Mouse (Mus musculus) inflammation-experienced regulatory T-cells, adult 6 months (primary cell): ENCODE data around the gene Zfp626. TPM values are rescaled to one million over a fixed set of nuclear protein-coding genes. Genes with fewer than 3 reads are reported as not detected.
"Not testable (repeated sequence)": the region's sequence is repeated elsewhere in the genome, so short reads cannot be mapped to it uniquely, and the experiment has no call there.

Experiments
- ATAC-seq: one replicate; pipeline ENCODE4 v1.8.0; 2017
- polyA plus RNA-seq, 3 experiments: library from polyadenylated mRNA; unstranded; fragments of 100-300 nt; shearing (Covaris generic); gene quantifications; one replicate each; pipeline ENCODE4 v1.2.1; 2017

The Zfp626 gene
- 1 to 10 TPM; 6.0 to 9.0 (median 6.5) TPM for polyA plus RNA-seq

DNA sequence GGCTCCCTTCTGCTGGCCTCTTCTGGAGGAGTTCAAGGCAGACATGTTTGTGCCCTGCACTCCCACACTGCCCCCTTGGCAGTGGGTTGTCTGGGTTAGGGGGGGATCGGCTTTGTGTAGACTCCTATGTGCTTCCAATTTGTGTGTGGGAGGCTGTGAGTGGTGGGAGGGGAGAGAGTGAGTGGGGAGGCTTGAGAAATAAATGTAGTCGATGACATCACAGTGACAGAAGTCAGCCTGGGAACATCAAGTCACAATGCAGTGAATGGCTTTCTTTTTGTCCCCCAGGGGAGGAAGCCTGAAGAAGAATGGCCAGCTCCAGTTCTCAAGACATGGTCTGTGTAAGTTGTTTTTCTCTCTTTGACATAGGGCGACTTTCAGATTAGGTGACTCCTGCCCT, at the start of gene Zfp626:
TSS of gene Zfp626 (plus strand) at position 301 of the 400 bp plus-strand sequence.
- not testable (repeated sequence) for ATAC-seq

DNA sequence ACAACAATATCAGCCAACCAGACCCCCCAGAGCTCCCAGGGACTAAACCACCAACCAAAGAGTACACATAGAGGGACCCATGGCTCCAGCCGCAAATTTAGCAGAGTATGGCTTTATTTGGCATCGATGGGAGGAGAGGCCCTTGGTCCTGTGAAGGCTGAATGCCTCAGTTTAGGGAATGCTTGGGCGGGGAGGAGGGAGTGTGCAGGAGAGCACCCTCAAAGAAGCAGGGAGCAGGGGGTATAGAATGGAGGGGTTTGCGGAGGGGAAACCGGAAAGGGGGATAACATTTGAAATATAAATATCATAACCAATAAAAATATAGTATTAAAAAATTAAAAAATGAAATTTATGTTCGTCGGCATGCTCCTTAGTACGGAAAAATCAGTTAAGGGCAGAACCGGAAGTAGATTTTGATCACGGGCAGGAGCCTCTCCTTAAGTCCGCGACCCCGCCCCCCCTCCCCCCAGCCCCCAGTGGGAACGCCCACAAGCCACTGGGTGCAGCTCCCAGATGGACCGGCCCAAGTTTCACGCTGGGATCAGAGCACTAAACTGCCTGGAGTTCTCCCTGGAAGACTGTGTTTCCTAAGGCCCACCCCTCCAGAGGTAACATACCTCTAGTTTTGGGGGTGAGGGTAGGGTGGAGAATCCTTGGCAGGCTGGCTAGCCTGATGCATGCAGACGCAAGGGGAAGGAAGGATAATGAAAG, 41.7 kb upstream of the Zfp626 start:
- no peak for ATAC-seq

DNA sequence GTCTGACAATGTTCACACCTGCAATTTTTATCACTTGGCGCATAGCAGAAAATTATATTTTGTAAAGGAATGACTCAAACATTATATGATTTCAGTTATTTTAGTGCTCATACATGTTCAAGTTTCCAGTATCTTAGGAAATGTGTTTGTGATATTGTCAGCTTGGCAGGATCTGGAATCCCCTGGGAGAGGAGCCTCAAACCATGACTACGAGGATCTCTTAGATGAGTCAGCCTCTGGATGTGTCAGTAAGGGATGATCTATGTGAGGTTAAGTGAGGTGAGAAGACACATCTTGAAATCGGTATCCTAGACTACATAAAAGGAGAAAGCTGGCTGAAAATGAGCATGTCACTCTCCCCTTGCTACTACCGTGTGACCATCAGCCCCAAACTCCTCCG, 17.7 kb upstream of the Zfp626 start:
- no peak for ATAC-seq

DNA sequence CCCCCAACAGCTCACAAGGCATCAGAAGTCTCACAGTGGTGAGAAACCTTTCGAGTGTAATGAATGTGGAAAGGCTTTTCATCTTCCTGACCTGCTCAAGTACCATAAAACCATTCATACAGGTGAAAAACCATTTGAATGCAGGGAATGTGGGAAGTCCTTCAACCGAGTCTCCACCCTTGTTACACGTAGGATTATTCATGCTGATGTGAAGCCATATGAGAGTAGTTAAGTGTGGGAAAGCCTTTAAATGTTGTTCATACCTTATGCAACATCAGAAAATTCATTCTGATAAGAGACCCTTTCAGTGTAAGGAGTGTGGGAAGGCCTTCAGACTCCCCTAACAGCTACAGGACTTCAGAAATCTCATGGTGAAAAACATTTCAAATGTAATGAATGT, 13.1 kb upstream of the Zfp626 start:
- not testable (repeated sequence) for ATAC-seq

DNA sequence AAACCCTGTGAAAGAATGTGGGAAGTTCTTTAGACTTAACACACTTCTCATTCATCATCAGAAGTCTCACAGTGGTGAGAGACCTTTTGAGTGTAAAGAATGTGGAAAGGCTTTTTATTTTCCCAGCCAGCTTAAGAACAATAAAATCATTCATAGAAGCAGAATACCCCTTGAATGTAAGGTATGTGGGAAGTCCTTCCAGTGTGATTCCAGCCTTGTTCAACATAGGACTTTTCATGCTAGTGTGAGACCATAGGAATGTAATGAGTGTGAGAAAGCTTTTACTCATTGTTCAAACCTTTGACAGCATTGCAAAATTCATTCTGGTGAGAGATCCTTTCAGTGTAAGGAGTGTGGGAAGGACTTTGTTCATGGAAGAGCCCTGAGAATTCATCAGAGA, 12.4 kb upstream of the Zfp626 start:
- ATAC-seq = no peak

DNA sequence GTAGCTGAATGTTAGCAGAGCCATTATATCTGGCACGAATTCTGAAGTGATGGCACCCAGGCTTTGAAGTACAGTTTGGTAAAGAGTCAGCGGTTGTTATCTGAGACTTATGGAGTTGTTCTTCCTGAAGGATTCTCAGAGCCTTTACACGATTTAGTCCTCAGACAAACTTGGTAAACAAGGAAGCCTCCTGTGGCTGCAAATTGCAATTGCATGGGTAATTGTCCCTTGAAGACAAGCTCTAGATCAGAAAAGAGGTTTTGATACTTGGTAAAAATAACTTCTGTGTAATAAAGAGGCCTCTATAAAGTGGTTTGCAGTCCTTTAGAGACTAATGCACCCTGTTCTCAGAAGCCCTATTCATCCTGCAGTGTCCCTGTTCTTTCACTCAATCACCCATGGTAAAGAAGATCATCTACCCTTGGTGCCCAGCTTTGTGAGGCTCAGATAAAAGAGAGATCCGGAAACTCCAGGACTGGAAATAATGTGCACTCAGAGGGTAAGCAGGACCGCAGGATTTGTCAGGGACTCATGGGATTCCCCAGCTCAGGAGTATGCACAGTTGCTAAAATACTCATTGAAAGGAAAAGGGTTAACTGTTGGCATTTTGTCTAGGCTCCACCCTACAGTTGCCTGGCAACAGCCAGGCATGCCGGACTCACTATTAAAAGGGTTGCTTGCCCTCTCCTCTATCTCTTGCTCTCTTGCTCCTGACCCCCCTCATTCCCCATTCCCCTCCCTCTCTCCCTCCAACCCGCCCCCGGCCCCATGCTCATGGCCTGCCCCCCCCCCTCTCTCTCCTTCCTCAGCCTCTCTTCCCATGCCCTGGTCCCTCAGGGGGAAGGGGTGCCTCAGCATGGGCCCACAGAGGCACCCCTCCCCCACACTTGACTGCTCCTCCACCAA, 8.8 kb upstream of the Zfp626 start:
- no peak for ATAC-seq

DNA sequence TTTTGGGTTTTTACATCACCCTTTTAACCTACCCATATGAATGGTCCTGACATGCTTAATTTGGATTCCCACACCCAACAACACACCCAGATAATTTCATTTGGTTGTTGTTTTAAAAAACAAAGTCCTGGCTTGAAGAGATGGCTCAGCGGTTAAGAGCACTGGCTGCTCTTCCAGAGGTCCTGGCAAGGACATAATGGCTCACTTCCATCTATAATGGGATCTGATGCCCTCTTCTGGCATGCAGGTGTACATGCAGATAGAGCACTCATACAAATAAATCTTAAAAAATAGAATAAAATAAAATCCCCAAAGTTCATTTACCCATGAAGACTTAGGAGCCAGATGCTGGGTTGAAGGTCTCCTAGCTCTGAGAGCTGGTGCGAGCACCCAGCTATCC, 5.9 kb upstream of the Zfp626 start:
- ATAC-seq = no peak

DNA sequence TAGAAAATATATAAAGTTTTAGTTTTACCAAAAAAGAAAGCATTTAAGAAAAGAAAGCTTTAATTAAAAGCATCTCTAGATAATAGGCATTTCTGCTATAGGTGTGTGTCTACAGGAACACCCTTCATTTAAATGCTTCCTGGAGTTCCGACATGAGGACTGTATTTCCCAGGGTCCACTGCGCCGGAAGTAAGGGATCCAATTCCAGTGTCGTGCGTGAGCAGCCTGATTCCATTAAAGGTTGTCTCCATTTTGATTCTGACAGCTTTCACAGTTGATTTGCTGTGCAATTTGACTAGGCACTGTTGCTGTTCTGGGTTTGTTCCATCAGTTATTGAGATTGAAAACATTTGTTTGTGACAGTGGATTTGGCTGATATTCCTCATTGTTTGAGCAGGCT, 4.0 kb upstream of the Zfp626 start:
- ATAC-seq = no peak

DNA sequence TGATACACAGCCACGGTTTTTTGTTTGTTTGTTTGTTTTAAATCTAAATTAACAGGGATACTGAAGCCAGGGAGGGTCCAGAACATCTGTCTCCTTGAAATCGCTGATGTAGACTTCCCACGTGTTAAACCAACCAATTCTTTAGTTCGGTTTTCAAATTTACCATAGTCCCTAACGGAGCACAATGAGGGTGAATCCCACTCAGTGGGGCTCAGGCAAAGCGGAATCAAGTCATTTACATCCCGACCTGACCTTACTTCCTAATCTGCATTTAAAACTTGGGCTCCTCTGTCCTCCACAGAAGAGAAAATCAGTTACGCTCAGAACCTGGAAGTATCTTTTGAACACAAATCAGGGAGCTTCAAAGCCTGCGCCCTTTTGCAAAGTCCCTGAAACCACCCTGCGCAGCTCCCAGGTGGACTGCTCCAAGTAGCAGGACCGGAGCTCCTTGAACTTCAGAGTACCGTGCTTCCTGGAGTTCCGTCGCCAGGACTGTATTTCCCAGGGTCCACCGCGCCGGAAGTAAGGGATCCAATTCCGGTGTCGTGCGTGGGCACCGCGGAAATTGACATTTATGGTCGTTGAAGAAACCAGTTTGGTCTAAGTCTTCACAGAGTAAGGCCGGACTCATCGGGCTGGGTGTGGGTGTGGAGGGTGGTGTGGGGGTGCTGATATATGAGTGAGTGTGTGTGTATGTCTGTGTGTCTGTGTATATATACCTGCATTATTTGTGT, 2.5 kb upstream of the Zfp626 start:
- ATAC-seq = peak; percentile 90

DNA sequence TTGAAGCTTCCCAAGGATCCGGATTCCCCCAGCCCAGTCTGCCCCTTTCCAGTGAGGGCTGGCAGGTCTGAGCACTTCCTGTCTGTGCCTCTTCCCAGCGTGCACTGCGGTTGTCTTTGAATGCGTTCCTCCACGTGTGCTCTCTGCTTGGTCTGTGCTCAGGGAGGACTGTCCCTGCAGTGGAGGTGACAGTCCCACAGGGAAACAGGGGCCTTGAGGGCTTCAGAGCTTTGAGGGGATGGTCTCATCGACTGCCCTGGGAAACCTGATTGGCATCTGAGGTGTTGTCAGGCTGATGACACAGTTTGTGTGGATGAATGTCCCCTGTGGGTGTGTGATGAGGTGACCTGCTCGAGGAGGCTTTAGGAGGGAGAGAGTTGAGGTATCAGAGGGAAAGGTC, 309 bp downstream of the Zfp626 start:
- ATAC-seq = not testable (repeated sequence)

DNA sequence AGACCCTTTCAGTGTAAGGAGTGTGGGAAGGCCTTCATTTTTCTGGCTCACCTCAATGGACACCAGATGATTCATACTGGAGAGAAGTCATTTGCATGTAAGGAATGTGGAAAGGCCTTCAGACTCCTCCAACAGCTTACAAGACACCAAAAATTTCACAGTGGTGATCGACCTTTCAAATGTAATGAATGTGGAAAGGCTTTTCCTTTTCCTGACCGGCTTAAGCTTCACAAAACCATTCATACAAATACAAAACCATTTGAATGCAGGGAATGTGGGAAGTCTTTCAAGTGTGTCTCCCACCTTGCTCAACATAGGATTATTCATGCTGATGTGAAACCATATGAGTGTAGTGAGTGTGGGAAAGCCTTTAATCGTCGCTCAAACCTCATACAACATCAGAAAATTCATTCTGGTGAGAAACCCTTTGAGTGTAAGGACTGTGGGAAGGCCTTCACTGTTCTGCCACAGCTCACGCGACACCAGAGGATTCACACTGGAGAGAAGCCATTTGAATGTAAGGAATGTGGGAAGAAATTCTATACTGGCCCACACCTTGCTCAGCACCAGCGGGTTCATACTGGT, 11.6 kb downstream of the Zfp626 start:
- no peak for ATAC-seq

DNA sequence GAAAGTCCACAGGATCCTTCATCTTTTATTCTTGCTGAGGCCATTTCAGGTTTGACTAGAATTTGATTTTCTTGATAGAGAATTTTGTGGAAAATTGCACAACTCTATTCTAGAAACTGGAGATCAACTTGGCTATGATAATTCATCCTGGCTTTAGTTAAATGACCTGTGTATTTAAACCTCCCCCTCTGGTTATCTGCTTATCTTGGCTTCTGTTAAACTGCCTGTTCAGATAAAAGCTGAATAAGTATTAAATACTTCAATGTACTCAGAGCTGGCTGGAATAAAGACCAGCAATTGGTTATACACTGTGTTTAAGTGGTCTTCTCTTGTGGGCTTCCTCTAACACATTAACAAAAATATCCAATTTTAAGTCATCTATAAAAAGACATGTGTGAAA, 15.6 kb downstream of the Zfp626 start:
- no peak for ATAC-seq

DNA sequence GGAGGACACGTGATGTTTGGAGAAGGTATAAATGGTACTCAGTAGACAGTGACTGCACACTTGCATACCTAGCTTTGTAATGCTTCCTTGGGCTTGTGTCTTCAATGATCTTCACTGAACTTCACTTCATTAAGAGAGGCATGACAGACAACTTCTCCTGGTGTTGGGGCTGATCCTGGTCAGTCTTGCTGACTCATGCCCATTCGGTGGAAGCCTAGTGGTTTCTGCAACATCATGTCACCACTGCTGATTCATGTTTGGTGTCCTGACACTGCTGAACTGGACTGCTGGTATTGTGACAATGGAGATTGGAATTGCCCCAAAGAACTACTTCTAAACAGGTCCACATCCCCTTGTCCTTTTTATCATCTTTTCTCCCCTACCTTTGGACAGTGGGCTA, 27.1 kb downstream of the Zfp626 start:
- ATAC-seq = no peak

DNA sequence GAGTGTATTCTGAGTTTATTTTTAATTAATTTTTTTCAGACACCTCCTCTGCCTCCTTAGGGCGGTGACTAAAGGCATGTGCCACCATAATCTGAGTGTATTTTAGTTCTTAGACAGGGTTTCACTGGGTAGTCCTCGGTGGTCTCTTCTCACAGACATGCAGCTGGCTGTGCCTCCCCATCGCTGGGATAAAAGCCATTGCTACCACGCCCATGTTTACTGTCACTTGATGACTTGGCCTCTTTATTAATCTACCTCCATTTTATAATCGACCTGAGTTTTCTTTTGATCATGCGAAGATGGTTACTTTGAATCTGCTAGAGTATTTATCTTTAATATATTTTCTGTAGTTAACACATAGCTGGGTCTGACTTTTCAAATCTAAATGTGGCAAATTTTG, 30.9 kb downstream of the Zfp626 start:
- no peak for ATAC-seq

DNA sequence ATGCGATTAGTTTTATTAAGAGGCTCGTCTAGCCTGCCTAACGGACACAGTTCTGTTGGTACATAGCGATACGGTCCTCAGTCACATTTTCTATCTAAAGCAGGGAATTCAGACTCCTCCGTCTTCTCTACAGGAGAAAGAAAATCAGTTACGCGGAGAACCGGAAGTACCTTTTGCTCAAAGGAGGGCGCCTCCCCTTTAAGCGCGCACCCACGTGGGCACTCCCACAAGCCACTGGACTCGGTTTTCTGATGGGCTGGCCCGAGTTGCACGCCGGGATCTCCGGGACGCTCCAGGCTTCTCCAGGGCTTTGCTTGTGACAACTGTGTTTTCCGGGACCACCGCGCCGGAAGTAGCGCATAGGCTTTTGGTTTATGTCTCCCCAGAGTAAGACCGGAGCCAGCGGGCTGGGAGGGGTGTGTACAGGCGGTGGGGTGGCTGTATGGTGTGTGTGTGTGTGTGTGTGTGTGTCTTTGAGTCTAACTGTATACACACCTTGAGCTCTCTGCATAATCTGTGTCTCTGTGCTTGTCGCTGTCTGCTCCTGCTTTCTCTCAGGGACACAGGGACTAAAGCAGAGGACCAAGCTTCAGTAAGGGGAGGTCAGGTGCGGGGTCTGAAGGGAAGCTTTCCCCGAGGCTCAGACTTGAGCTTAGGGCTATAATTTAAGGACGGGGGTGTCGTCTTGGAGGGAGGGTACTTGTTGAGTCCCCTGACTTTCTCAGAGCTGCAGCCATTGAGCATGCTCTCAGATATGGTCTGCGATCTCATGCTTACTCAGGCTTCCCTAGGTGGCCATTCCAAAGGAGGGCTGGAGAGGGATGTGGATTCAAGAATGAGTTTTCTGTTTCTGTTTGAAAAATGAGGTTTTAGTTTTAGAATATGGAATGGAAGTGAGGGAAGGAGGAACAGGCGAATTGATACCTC, 31.6 kb downstream of the Zfp626 start, which contains the start of gene Zfp59:
TSS of gene Zfp59 (plus strand) at position 285 of the 927 bp plus-strand sequence.
- ATAC-seq = peak; percentile 94

DNA sequence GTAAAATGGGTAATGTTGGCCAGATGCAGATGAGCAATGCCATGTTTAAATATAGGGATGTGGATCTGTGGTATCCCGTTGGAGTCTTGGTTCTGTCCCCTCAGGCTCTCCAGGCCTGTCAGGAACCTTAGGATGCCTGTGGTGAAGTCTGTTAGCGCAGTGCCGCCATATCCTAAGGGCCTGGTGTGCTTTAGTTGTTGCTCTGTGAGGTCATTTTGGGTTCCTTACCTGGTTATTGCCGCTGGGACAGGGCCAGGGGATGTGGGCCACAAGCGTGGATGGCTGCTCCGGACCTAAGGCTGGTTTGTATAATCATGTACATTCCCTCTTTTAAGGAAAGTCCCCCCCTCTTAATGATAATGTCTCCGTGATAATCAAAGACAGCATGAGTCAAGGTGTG, 32.6 kb downstream of the Zfp626 start:
- ATAC-seq = no peak

DNA sequence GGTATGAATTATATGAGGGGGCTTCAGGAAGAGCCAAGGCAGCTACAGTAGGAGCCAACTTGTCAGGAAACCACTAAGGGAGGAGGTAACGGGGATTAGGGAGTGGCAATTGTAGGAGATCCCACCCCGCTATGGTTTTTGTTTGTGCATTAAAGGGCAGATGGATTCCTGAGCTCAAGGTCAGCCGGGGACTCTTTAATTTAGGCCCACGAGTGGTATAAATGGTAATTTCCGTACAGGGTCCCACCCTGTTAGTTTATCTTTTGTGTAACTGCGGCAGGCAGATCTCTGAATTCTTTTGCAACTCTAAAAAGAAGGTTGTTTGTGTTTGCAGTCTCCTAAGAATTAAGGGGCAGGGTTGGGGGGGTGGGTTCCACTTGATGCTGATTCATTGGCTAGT, 33.1 kb downstream of the Zfp626 start:
- ATAC-seq = no peak

DNA sequence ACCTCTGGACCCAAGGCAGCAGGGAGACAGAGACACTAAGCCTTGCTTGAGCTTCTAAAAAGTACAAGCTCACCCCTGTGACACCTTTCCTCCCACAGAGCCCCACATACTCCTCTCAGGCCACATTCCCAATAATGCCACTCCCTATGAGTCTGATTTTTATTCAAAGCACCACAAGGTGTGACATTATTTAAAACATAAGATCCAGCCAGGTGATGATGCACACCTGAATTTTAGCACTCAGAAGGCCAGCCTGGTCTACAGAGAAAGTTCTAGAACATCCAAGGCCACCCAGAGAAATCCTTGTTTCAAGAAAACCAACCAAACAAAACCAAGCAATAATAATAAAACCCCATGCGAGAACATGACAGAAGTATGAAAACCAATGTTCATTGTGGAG, 50.2 kb downstream of the Zfp626 start, which contains the start of gene Zfp607a:
TSS of gene Zfp607a (plus strand) at position 301 of the 400 bp plus-strand sequence.
- ATAC-seq = no peak

DNA sequence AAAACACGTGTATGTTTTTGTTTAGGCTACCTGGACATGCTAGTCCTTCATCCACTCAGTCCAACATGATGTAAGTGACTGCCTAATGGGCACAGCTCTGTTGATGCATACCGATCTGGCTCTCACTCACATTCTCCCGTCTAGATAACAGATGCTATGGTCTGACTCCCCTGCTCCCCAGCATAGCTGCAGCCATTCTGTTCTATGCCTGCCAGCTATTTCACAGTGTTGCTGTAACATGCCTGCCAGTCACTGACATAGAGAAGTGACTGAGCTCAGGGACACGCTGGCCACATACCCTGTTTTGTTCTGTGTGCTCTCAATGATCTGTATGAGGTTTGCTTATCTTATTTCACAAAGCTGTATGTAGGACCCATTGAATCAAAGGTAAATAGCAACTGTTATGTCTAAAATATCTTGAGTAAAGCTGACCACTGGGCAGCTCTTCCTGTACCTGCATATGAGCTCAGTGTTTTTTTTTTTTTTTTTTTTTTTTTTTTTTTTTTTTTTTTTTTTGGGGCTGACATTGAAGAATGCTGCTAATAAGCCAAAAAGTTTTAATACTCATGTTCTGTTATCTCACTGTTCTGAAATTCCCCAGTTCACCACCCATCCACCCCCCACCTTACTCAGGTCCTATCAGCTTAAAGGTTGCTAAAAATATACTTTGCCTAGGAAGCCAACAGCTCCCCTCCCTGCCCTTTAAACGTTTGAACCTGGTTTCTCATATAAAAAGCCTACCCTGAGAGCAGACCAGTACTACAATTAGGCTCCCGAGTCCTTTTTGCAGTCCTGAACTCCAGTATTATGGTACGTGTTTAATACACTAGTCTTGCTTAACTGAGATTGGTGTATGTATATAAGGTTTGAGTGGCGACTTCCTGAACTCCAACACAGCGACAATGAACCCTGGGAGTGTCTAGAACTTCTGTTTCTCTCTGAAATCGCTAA, 52.6 kb downstream of the Zfp626 start:
- peak; percentile 27 for ATAC-seq
